Mouse (Mus musculus) CD8-positive naive resting alpha-beta T cell, adult 2 months (primary cell): ENCODE data around the gene Opcml.

Source experiments
- DNase-seq, 2 experiments: peaks; one replicate each; pipeline ENCODE4 v3.0.0; 2022; ENCODE audit warnings: low read depth in 2 of 2, low spot score in 2 of 2

The Opcml gene

DNA sequence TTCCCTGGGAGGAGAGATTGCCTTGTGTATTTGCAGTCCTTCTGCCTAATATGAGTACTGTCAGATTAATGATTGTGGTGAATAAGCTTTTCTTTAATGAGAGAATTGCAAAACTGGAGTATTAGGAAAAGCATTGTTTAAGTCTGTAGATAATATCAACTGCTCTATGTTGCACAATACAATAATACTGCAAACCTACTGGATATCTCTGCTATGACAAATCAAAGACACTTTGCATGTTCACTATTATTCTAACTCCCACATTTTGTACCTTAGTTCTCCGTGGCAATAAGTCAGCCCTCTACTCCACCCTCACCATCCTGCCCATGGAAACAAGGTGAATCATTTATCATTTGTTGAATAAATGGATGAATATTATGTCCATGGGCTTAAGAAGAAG, 1092.0 kb downstream of the Opcml start:
- no peak for DNase-seq

DNA sequence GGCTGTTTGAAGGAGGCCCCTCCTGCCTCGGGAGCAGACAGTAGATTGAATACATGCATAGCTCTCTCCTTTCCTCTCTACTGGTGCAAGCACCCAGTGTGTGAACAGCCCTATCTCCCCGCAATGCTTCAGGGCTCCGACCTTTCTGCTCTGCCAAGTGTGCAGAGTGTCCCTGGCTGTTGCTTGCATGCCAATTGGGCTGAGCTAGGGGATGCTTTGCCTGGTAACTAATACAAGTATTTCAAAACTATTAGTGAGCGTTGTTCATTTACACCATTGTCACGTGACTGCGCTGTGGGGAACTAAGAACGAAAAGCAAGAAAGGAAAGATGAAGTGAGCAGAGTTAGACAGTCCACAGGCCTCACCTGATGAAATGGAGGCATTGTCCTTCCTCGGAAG, 1101.0 kb downstream of the Opcml start:
- DNase-seq = no peak

GRCm38 (mm10) chr9:28903291-28903690, 1112.7 kb downstream of the Opcml start:
- DNase-seq = no peak

DNA sequence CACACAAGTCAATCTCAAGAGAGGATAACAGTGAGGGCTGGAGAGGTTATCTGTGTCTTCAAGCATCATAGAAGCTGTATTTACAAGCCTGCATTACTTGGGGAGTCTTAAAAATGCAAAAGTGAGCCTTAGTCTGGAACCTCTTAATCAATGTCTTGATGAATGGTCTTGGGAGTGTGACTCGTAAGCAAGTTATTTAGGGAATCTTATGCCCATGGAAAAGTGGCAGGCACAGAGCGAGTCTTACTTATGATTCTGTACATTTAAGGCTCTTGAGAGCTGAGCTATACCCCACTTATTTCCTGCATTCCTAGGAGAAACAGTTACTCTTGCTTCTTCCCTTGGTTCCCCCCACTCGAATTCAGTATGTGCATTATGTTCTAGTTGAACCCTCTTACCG, 1119.2 kb downstream of the Opcml start:
- DNase-seq = no peak

DNA sequence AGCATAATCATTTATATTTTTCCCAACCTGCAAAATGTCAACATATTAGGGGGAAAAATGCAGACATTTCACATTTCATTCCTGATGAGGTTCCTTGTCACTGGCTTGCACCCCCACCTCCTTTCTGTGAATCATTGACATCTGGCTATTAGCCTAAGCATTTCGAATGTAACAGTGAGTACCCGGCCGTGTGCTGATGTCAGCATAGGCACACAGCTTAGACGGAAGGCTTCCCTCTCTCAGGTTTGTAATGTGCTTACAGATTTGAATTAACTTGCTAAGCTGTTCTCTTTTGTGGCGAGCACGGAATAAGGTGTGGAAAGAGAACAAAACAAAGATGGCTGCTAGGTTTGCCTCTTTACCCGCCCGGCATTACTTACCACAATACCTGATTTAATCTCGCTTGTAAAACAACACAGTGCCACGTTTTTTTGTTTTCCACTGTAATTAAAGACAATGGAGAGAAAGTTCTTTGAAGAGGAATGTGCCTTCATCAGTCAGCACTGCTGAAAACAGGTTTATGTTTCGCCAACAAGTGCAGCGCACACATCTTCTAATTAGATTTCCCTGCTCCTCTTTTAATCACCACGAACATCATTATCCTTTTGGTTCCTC, 1121.1 kb downstream of the Opcml start:
- DNase-seq = no peak

- no peak for DNase-seq
Measured at GRCm38 (mm10) chr9:28932069-28932468, 1141.5 kb downstream of the Opcml start.

- no peak for DNase-seq
Measured at GRCm38 (mm10) chr9:28937163-28937562, 1146.6 kb downstream of the Opcml start.

DNA sequence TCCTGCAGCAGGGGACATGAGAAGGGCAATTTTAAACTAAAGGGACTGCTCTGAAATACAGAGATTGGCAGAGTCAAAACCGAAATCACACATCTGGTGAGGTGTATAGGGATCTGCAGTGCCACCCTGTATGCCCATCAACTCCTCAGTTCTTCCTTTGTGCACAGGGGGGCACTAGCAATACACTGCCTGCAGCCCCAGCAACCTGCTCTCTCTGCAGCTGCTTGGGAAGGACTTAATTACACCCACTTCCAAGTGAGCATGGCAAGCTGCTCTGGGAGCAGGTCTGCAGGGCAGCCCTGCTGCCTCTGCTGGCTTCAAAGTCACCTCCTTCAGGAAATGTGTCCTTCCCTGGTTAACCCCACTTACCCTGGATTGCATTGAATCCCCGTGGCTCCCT, 1147.4 kb downstream of the Opcml start:
- no peak for DNase-seq

DNA sequence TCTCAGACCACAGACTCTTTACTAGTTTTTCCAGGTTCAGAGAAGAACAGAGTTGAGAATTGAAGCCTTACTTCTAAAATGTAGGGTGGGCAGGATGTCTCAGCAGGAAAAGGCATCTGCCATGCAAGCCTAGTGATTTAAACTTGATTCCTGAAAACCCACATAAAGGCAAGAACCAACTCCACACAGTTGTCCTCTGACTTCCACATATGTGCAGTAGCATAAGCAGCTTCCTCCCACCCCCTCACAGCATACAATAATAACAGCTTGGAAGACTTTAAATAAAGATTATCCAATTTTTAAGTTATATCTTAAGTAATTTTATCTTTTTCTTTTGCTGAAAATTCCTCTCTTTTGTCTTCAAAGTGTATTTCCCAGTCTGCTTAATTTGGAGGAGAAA, 1150.3 kb downstream of the Opcml start:
- no peak for DNase-seq

- no peak for DNase-seq
Measured at GRCm38 (mm10) chr9:28969455-28969854, 1178.9 kb downstream of the Opcml start.
